Mouse (Mus musculus) CH12.LX (cell line): ENCODE data around the gene Hsdl2. TPM values are rescaled to one million over a fixed set of nuclear protein-coding genes. Genes with fewer than 3 reads are reported as not detected.

Experiments used
- DNase-seq: peaks from one replicate; pipeline ENCODE4 v3.0.0-alpha.2; 2013; ENCODE audit errors: extremely low read depth
- H3K27ac ChIP-seq: 2 replicates; pipeline ENCODE4 v1.5.1; 2012; ENCODE audit warnings: low read depth, mild to moderate bottlenecking, control low read depth, moderate library complexity; ENCODE audit not compliant: insufficient read depth
- H3K27me3 ChIP-seq: replicated peaks from 2 replicates; pipeline ENCODE3; 2012; ENCODE audit warnings: inconsistent platforms
- H3K36me3 ChIP-seq, 2 experiments: replicated peaks in 1 of 2; 2 replicates each; pipeline versions ENCODE3 to v1.6.1; 2012; ENCODE audit warnings: inconsistent platforms in 1 of 2, low read length in 1 of 2, mild to moderate bottlenecking in 1 of 2, mixed read lengths in 1 of 2, moderate library complexity in 1 of 2; ENCODE audit not compliant: control insufficient read depth in 1 of 2, insufficient read depth in 1 of 2
- H3K4me1 ChIP-seq, 2 experiments: 2 replicates each; pipeline ENCODE4 v1.6.1; 2012; ENCODE audit warnings: inconsistent platforms in 1 of 2, moderate library complexity in 1 of 2; ENCODE audit not compliant: insufficient read depth in 2 of 2, control insufficient read depth in 1 of 2
- H3K4me2 ChIP-seq: 2 replicates; pipeline ENCODE4 v1.6.1; 2012; ENCODE audit warnings: low read depth, mild to moderate bottlenecking, control low read depth; ENCODE audit not compliant: poor library complexity, insufficient read depth, severe bottlenecking
- H3K4me3 ChIP-seq, 3 experiments: fragments of 150-350 bp in 1 of 3; sonication (generic) in 1 of 3; replicated peaks in 1 of 3; 2 replicates each; pipeline versions ENCODE3 to v1.5.1; 2011 to 2012; ENCODE audit warnings: low read depth in 2 of 3, low read length in 2 of 3, mild to moderate bottlenecking in 2 of 3, moderate library complexity in 2 of 3, control low read depth in 1 of 3, improper control_type of control experiment in 1 of 3, inconsistent platforms in 1 of 3, mixed read lengths in 1 of 3; ENCODE audit not compliant: poor library complexity in 1 of 3
- H3K79me2 ChIP-seq: replicated peaks from 2 replicates; pipeline ENCODE4 v1.6.1; 2012; ENCODE audit warnings: mild to moderate bottlenecking, moderate library complexity; ENCODE audit not compliant: control insufficient read depth, poor library complexity, insufficient read depth, severe bottlenecking; ENCODE audit errors: extremely low read depth
- H3K9ac ChIP-seq: 2 replicates; pipeline ENCODE4 v1.6.1; 2012; ENCODE audit warnings: low read depth, mild to moderate bottlenecking, control low read depth, moderate library complexity; ENCODE audit not compliant: insufficient read depth
- H3K9me3 ChIP-seq: replicated peaks from 2 replicates; pipeline ENCODE3; 2012; ENCODE audit warnings: low read length, inconsistent platforms, mixed read lengths
- BHLHE40 ChIP-seq: IDR thresholded peaks from 2 replicates; pipeline ENCODE4 v1.6.1; 2011; ENCODE audit warnings: mild to moderate bottlenecking, low read depth, low read length, improper control_type of control experiment
- CHD1 ChIP-seq: IDR thresholded peaks from 2 replicates; pipeline ENCODE4 v1.6.1; 2012; ENCODE audit warnings: low read depth, low read length, improper control_type of control experiment, inconsistent platforms
- CTCF ChIP-seq, 2 experiments: IDR thresholded peaks in 1 of 2; conservative IDR thresholded peaks in 1 of 2; 2 replicates each; pipeline ENCODE4 v1.5.1; 2011 to 2012; ENCODE audit warnings: low read depth in 2 of 2, low read length in 2 of 2, improper control_type of control experiment in 1 of 2, inconsistent platforms in 1 of 2, mild to moderate bottlenecking in 1 of 2, moderate library complexity in 1 of 2
- ETS1 ChIP-seq: conservative IDR thresholded peaks from 2 replicates; pipeline ENCODE4 v1.6.1; 2012; ENCODE audit warnings: low read depth, mild to moderate bottlenecking, inconsistent platforms, low read length, improper control_type of control experiment, moderate library complexity
- GABPA ChIP-seq: IDR thresholded peaks from 2 replicates; pipeline ENCODE4 v1.6.1; 2012; ENCODE audit warnings: low read depth, low read length, improper control_type of control experiment, inconsistent platforms; ENCODE audit not compliant: insufficient replicate concordance
- HCFC1 ChIP-seq: IDR thresholded peaks from 2 replicates; pipeline ENCODE4 v1.6.1; 2012; ENCODE audit warnings: low read depth, mild to moderate bottlenecking, inconsistent platforms, low read length, improper control_type of control experiment
- IRF4 ChIP-seq: IDR thresholded peaks from 2 replicates; pipeline ENCODE4 v1.6.1; 2014; ENCODE audit warnings: low read depth, mild to moderate bottlenecking, inconsistent platforms, low read length, improper control_type of control experiment
- JUN ChIP-seq: IDR thresholded peaks from 2 replicates; pipeline ENCODE4 v1.6.1; 2011; ENCODE audit warnings: low read depth, mild to moderate bottlenecking, low read length, improper control_type of control experiment, moderate library complexity; ENCODE audit not compliant: insufficient read depth
- JUND ChIP-seq: conservative IDR thresholded peaks from 2 replicates; pipeline ENCODE4 v1.6.1; 2011; ENCODE audit warnings: low read depth, low read length, improper control_type of control experiment
- MAFK ChIP-seq: IDR thresholded peaks from 2 replicates; pipeline ENCODE4 v1.6.1; 2011; ENCODE audit warnings: low read length, improper control_type of control experiment; ENCODE audit not compliant: insufficient replicate concordance
- MAX ChIP-seq: IDR thresholded peaks from 2 replicates; pipeline ENCODE4 v1.6.1; 2011; ENCODE audit warnings: low read length, improper control_type of control experiment
- MYC ChIP-seq: IDR thresholded peaks from 2 replicates; pipeline ENCODE4 v1.6.1; 2011; ENCODE audit warnings: low read depth, mild to moderate bottlenecking, improper control_type of control experiment, low read length
- NRF1 ChIP-seq: IDR thresholded peaks from 2 replicates; pipeline ENCODE4 v1.6.1; 2014; ENCODE audit warnings: low read depth, mild to moderate bottlenecking, inconsistent platforms, low read length, improper control_type of control experiment, moderate library complexity
- RAD21 ChIP-seq: IDR thresholded peaks from 2 replicates; pipeline ENCODE4 v1.6.1; 2011; ENCODE audit warnings: low read depth, mild to moderate bottlenecking, low read length, improper control_type of control experiment, moderate library complexity
- SIN3A ChIP-seq: IDR thresholded peaks from 2 replicates; pipeline ENCODE4 v1.6.1; 2012; ENCODE audit warnings: low read length, improper control_type of control experiment, inconsistent platforms
- SMC3 ChIP-seq: IDR thresholded peaks from 2 replicates; pipeline ENCODE4 v1.6.1; 2011; ENCODE audit warnings: low read depth, low read length, improper control_type of control experiment
- UBTF ChIP-seq: IDR thresholded peaks from 2 replicates; pipeline ENCODE4 v1.6.1; 2012; ENCODE audit warnings: low read depth, mild to moderate bottlenecking, inconsistent platforms, low read length, improper control_type of control experiment, moderate library complexity
- USF1 ChIP-seq: IDR thresholded peaks from 2 replicates; pipeline ENCODE4 v1.6.1; 2014; ENCODE audit warnings: low read depth, mild to moderate bottlenecking, inconsistent platforms, low read length, improper control_type of control experiment
- USF2 ChIP-seq: conservative IDR thresholded peaks from 2 replicates; pipeline ENCODE4 v1.6.1; 2011; ENCODE audit warnings: low read depth, low read length, improper control_type of control experiment
- ZC3H11A ChIP-seq: IDR thresholded peaks from 2 replicates; pipeline ENCODE4 v1.6.1; 2012; ENCODE audit warnings: low read depth, mild to moderate bottlenecking, inconsistent platforms, low read length, improper control_type of control experiment
- ZMIZ1 ChIP-seq: IDR thresholded peaks from 2 replicates; pipeline ENCODE4 v1.6.1; 2012; ENCODE audit warnings: low read depth, mild to moderate bottlenecking, inconsistent platforms, low read length, improper control_type of control experiment
- ZNF384 ChIP-seq: IDR thresholded peaks from 2 replicates; pipeline ENCODE4 v1.6.1; 2012; ENCODE audit warnings: low read depth, low read length, improper control_type of control experiment, inconsistent platforms
- dilution Hi-C: fragments of 300-500 bp; cut with MboI; formaldehyde crosslinking; loops from 2 replicates; pipeline ENCODE4 v1.14.3; 2020; ENCODE audit warnings: low sequenced_read_pairs; ENCODE audit not compliant: extremely low pct_unique_long_range_greater_than_20kb, extremely low pct_ligation_motif_present
- in situ Hi-C: fragments of 300-500 bp; cut with MboI; formaldehyde crosslinking; loops from 3 replicates; pipeline ENCODE4 v1.14.3; 2019; ENCODE audit warnings: low sequenced_read_pairs, low pct_ligation_motif_present, low pct_unique_long_range_greater_than_20kb, mixed read lengths
- polyA plus RNA-seq: library from polyadenylated mRNA; unstranded; fragments of >175 nt; gene quantifications from 2 replicates; pipeline ENCODE4 v1.2.1, GENCODE M21; 2012; ENCODE audit warnings: low read depth; ENCODE audit not compliant: insufficient read length
- total RNA-seq, 2 experiments: library from RNA; depleted of rRNA; stranded (reverse); fragments of 300-350 nt in 1 of 2; fragments of >200 nt in 1 of 2; gene quantifications; 2 replicates each; pipeline ENCODE4 v1.2.3; 2012 to 2014

The Hsdl2 gene
- total and polyA plus RNA-seq, 3 experiments, result 7.0 to 10.4 (median 9.7) TPM

GRCm38 (mm10) chr4:59639163-59639562 is 57.8 kb downstream of the Hsdl2 start:
- H3K27ac ChIP-seq, result no peak overlapping the region
- no peak for TF ChIP-seq JUND
- no peak for TF ChIP-seq GABPA
- TF ChIP-seq IRF4, result no peak
- no peak for TF ChIP-seq HCFC1
- TF ChIP-seq USF2, result no peak
- no peak for TF ChIP-seq SIN3A

DNA sequence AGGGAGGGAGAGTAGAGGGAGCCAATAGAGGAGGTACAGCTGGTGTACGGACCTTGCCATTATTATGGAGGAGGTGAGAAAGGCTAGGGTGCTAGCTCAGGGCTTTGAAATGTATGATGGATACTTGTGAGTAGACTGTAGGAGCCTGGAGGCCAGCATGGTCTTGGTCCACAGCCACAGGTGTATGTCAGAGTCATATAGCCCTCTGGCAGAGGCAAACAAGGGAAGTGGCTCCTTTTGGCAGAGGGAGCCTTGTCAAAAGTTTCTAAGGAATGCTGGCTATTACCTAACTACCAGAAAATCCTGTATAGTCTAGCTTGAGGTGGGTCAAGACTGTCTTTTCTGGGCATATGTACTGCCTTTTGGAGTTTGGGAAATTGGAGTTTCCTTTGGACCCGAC is 59.4 kb downstream of the Hsdl2 start:
- Histone ChIP-seq H3K79me2 (no peaks in the 10 kb centered on the region), H3K4me3 (no peak overlapping the region), H3K9me3 (no peaks in the 10 kb centered on the region), H3K4me2 (no peak overlapping the region), H3K4me1 (no peaks in the 10 kb centered on the region), H3K27me3 (no peaks in the 10 kb centered on the region), H3K36me3 (no peaks in the 10 kb centered on the region), H3K27ac (no peak overlapping the region), H3K9ac (no peak overlapping the region)
- TF ChIP-seq ZC3H11A (no peak), ZNF384 (no peak), JUN (no peak), UBTF (no peak), ETS1 (no peak), MAX (no peak), USF1 (no peak), SMC3 (no peak), CTCF (conservative IDR thresholded peaks at IDR 0.05 in 1 of 2, IDR thresholded peaks at IDR 0.05 in 1 of 2; ENCODE audit: low read depth in 2 of 2, low read length in 2 of 2) (no peak), JUND (no peak), RAD21 (no peak), MAFK (no peak), HCFC1 (no peak), IRF4 (no peak), ZMIZ1 (no peak), BHLHE40 (no peak), NRF1 (no peak), CHD1 (no peak), MYC (no peak)
- dilution Hi-C loops (no loop called here), in situ Hi-C loops (no loop called here)
- DNase-seq, result no peak

More at GRCm38 (mm10) chr4:59639163-59639562, 57.8 kb downstream of the Hsdl2 start:
- Histone ChIP-seq H3K79me2 (no peaks in the 10 kb centered on the region), H3K27me3 (no peaks in the 10 kb centered on the region), H3K4me3 (no peak overlapping the region), H3K9me3 (no peaks in the 10 kb centered on the region), H3K36me3 (no peaks in the 10 kb centered on the region), H3K4me2 (no peak overlapping the region), H3K4me1 (no peaks in the 10 kb centered on the region), H3K9ac (no peak overlapping the region)
- dilution Hi-C loops (no loop called here), in situ Hi-C loops (no loop called here)
- DNase-seq, result no peak
